Mouse (Mus musculus) liver, adult 2 months (tissue): Measurements from ENCODE around the gene Cfap299.

ENCODE experiments used
- CTCF ChIP-seq: fragments of 200-500 bp; IDR thresholded peaks from 2 replicates; pipeline ENCODE4 v1.5.1; 2011; ENCODE audit warnings: low read depth, low read length, control low read depth
- POLR2A ChIP-seq: fragments of 200-500 bp; IDR thresholded peaks from 2 replicates; pipeline ENCODE4 v1.6.1; 2011; ENCODE audit warnings: low read length, control low read depth; ENCODE audit not compliant: insufficient read depth; ENCODE audit errors: extremely low read depth

DNA sequence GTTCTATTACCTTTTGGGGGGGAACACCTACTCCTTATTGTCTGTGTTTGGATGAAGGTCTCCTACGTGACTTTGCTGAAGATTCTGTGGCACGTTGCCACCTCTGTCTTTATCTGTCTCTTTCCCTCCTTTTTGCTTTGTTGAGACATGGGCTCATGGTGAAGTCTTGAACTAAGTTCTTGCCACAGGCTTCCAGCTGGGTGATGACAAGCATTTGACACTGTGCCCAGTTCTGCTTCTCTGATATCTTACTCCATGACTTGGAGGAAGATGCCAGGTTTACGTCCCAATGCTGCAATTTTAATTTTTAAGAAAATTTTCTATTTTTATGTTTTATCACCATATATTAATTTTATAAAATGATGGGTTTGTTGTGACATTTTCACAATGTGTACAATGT is 147.4 kb downstream of the Cfap299 start:
- TF ChIP-seq CTCF (no peak), POLR2A (no peak)
